Mouse (Mus musculus): Measurements from ENCODE around the gene Cd80.

DNA sequence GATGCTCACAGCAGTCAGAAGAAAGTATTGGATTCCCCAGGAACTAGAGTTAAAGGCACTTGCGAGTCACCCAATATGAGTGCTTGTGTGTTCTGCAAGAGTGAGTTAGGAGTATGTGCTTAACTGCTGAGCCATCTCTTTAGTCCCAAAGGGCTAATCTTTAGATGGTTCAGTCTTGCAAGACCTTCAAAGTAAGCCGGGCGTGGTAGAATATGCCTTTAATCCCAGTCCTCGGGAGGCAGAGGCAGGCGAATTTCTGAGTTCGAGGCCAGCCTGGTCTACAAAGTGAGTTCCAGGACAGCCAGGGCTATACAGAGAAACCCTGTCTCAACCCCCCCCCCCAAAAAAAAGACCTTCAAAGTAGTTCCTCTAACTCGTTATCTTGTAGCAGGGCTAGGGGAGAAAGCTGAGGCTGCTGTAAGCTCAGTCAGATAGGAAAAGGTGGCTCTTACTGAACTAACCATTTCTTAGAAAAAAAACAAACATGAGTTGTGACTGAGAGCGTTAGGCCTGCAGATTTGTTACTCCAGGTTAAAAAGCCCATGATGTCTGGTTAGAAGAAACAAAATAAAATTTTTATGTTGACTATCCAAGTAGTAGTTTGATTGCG lies 19.4 kb downstream of the Cd80 start:
- TF ChIP-seq CTCF (IDR thresholded peaks at IDR 0.05; ENCODE audit: extremely low read depth, insufficient read depth, low read length) (no peak), POLR2A (IDR thresholded peaks at IDR 0.05; ENCODE audit: extremely low read depth, insufficient read depth, low read length) (no peak)

Measured in cortical plate, adult 2 months (tissue).